ENCODE assay signal across 12 mouse cellular contexts in the genomic region with DNA sequence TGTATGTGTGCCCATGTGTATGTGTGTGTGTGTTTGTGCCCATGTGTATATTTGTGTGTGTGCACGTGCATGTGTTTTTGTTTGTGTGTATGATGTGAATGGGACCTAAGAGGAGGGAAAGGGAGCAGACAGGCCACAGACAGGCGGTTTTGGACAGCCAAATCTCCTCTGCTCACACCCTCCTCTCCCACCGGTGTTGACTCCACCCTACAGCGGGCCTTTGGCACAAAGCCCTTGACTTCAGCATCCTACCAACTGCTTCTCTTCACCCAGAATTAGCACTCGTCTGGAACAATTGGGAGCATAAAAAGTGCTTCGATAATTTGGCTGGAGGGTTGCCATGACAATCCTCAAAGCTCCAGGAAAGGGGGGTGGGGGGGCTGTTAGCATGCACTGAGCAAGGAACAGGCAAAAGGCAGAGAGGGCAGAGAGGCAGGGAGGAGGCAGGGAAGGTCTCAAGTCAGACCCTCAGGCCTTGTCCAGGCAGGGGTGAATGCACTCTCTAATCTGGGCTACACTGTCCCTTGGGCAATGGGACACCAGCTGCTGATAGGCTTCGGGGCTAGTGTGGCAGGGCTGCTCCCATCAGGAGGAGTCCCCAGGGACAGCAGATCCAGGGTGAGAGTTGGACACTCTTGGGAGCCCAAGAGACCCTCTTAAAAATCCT. TPM values are rescaled to one million over a fixed set of nuclear protein-coding genes. Genes with fewer than 3 reads are reported as not detected.
DNase-seq lines count a peak whose midpoint lies in the region; ATAC-seq lines count a peak whose summit lies in the region.
"Had no signal": no experiment of that assay in that cellular context is flagged by ENCODE, and none has a peak within 500 bp of the region (broad histone marks: within the 10 kb centered on the region; RNA-seq: fewer than 3 reads in every experiment).

No protein-coding gene starts in this region.

- no peak overlapping the region for H3K4me3 ChIP-seq in neural tube, embryonic 15.5 days (replicated peaks)

- H3K27ac ChIP-seq in neural tube, embryonic 15.5 days (replicated peaks): no peak overlapping the region

- no peaks in the 10 kb centered on the region for H3K9me3 ChIP-seq in neural tube, embryonic 15.5 days (replicated peaks)

- H3K4me2 ChIP-seq in neural tube, embryonic 15.5 days: no peak overlapping the region

- intact Hi-C loops in heart, postnatal 36 days (cut with DNase I): no loop called here

- H3K27me3 ChIP-seq in neural tube, embryonic 15.5 days (replicated peaks): no peaks in the 10 kb centered on the region

- H3K4me1 ChIP-seq in neural tube, embryonic 15.5 days: peaks cover 8% of the 10 kb centered on the region

- H3K9ac ChIP-seq in neural tube, embryonic 15.5 days (replicated peaks): no peak overlapping the region

- H3K36me3 ChIP-seq in neural tube, embryonic 15.5 days: no peaks in the 10 kb centered on the region

- 29% methylated on average over 7 of the region's 7 CpGs for WGBS in neural tube, embryonic 15.5 days

- peak; percentile 35; the same call in 1 of the 2 replicates for ATAC-seq in neural tube, embryonic 15.5 days (ENCODE audit: low FRiP score)

- DNase-seq in heart, adult 18-20 months: peak; percentile 22 to 27
- DNase-seq in heart, postnatal 36 days: no peak
- DNase-seq in right cerebral cortex, postnatal 14 days: peak; percentile 34
- DNase-seq in right cerebral cortex, adult 2 months (ENCODE audit: low spot score in 2 of 2): no peak
- peak; percentile 83 for DNase-seq in layer of hippocampus, adult 9-11 months
- DNase-seq in adrenal gland, adult 18-20 months (ENCODE audit: low spot score in 2 of 2): no peak
- no peak for DNase-seq in frontal cortex, postnatal 25 days (ENCODE audit: low spot score in 2 of 2)
- DNase-seq: kidney, adult 11 months had no signal

RNA-seq across cellular contexts. Expression of a gene that starts 7.6 kb away (rescaled TPM):
- total RNA-seq in heart, adult 18-20 months (2021): 10 to 100 TPM in 1 of 2 experiments, 1 to 10 TPM in 1; 8.9 to 10.9 TPM
- total RNA-seq in heart, postnatal 36 days (2021): 1 to 10 TPM; 8.4 to 9.7 TPM
- 8.8 and 10.8 TPM in 2 replicates for polyA plus RNA-seq in neural tube, embryonic 15.5 days (2015; fragmentation: Nextera tagmentation; extraction: Ambion mirVana)
- 10 to 100 TPM; 68.0 to 79.5 TPM for total RNA-seq in adrenal gland, adult 18-20 months (2021)
- total RNA-seq: granulocyte monocyte progenitor cell, adult 5-6 weeks had no signal

RNA-seq across cellular contexts. Expression of a gene that starts 31.5 kb away (rescaled TPM):
- total RNA-seq in heart, adult 18-20 months (2021): not detected
- total RNA-seq in heart, postnatal 36 days (2021): not detected
- polyA plus RNA-seq in neural tube, embryonic 15.5 days (2015; fragmentation: Nextera tagmentation; extraction: Ambion mirVana): not detected in 2 replicates
- not detected for total RNA-seq in adrenal gland, adult 18-20 months (2021)
- total RNA-seq: granulocyte monocyte progenitor cell, adult 5-6 weeks; liver, adult 2 months had no signal
- polyA plus RNA-seq: liver, adult 2 months; stomach, embryonic 16.5 days had no signal

RNA-seq across cellular contexts. Expression of a gene that starts 46.0 kb away (rescaled TPM):
- total RNA-seq in heart, adult 18-20 months (2021): 10 to 100 TPM; 55.2 to 55.4 TPM
- total RNA-seq in heart, postnatal 36 days (2021): 10 to 100 TPM; 54.1 to 56.6 TPM
- 44.4 and 47.2 TPM in 2 replicates for polyA plus RNA-seq in neural tube, embryonic 15.5 days (2015; fragmentation: Nextera tagmentation; extraction: Ambion mirVana)
- total RNA-seq in adrenal gland, adult 18-20 months (2021): 10 to 100 TPM; 43.4 to 58.2 TPM

Comparison
In these comparisons a context has a peak if more than half of its experiments do, and no peak if none do; other contexts are left out.
1. DNase-seq: peak in heart, adult 18-20 months (2 of 2), right cerebral cortex, postnatal 14 days (single experiment) and layer of hippocampus, adult 9-11 months (single experiment); none in heart, postnatal 36 days (0 of 2), right cerebral cortex, adult 2 months (0 of 2), adrenal gland, adult 18-20 months (0 of 2) and frontal cortex, postnatal 25 days (0 of 2).
2. RNA of a gene that starts 7.6 kb away (total RNA-seq): 68.0 to 79.5 TPM in adrenal gland, adult 18-20 months; 8.9 to 10.9 TPM in heart, adult 18-20 months and 8.4 to 9.7 TPM in heart, postnatal 36 days; every median in the first group is over 4 times any median in the second.